Mouse (Mus musculus) thymus, adult 2 months (tissue): ENCODE measurements around the gene Exoc8.

ENCODE experiments used
- CTCF ChIP-seq: fragments of 200-500 bp; IDR thresholded peaks from 2 replicates; pipeline ENCODE4 v1.5.1; 2012; ENCODE audit warnings: mild to moderate bottlenecking, control low read depth, low read length, moderate library complexity, borderline replicate concordance; ENCODE audit not compliant: control insufficient read depth, poor library complexity, insufficient read depth; ENCODE audit errors: extremely low read depth
- POLR2A ChIP-seq: fragments of 200-500 bp; IDR thresholded peaks from 2 replicates; pipeline ENCODE4 v1.6.1; 2012; ENCODE audit warnings: mild to moderate bottlenecking, low read length, control low read depth, moderate library complexity; ENCODE audit not compliant: control insufficient read depth, poor library complexity, insufficient read depth; ENCODE audit errors: extremely low read depth

DNA sequence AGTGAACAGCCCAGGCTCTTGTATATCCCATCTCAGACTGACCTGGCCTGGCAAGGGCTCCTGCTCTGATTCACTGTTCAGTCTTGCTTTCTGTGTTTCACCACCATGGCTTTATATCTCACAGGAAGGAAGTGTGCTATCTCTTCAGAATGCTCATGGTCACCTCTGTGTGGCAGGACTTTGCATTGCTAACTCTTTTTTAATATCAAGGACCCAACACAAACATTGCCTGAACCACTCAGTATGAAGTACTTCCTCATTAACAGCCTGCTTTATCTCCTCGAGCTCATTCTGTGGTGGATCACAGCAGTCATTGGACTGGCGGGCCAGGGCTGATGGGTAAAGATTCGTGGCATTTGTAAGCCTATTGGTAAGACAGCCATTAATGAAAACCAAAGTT is 30.8 kb downstream of the Exoc8 start:
- TF ChIP-seq POLR2A (no peak), CTCF (no peak)
